Mouse (Mus musculus) frontal cortex, postnatal 25 days (tissue): ENCODE data around the gene Sema7a.

ENCODE experiments used
- DNase-seq, 2 experiments: peaks; one replicate each; pipeline ENCODE4 v3.0.0; 2022; ENCODE audit warnings: low spot score in 2 of 2

The Sema7a gene

DNA sequence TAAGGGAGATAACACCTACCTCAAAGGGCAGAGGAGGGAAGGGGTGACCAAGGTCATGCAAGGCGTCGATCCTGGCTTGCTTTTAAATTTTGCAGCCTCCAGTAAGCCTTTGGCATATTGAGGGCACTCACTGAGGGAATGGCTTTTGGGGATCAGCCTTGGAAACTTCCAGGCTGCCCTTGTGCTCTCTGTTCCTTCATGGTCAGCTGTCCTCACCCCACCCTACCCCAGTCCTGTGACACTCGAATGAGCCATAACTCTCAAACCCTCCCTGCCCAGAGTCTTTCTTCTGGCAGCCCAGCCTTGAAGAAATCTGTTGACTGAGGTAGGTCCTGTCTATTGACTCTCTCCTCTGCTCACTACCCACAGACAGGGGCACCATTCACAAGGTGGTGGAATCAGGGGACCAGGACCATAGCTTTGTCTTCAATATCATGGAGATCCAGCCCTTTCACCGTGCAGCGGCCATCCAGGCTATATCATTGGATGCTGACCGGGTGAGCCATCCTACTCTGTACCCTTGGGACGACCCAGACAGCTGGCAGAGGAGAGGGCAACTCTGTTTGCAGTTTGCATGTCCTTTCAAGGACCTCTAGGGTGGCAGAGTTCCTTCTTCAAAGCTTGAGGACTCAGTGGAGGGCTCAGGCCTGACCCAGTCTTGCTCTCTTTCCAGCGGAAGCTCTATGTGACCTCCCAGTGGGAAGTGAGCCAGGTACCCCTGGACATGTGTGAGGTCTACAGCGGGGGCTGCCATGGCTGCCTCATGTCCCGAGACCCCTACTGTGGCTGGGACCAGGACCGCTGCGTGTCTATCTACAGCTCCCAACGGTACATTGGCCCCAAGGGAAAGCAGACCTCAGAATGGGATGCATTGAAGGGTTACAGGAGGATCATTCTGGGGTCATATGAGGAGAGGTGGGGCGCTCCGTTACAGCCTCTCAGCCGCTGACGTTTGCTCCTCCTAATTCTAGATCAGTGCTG lies 20.3 kb downstream of the Sema7a start:
- DNase-seq, result no peak

- DNase-seq, result no peak
Observed at GRCm38 (mm10) chr9:57961226-57961625, 21.3 kb downstream of the Sema7a start.

DNA sequence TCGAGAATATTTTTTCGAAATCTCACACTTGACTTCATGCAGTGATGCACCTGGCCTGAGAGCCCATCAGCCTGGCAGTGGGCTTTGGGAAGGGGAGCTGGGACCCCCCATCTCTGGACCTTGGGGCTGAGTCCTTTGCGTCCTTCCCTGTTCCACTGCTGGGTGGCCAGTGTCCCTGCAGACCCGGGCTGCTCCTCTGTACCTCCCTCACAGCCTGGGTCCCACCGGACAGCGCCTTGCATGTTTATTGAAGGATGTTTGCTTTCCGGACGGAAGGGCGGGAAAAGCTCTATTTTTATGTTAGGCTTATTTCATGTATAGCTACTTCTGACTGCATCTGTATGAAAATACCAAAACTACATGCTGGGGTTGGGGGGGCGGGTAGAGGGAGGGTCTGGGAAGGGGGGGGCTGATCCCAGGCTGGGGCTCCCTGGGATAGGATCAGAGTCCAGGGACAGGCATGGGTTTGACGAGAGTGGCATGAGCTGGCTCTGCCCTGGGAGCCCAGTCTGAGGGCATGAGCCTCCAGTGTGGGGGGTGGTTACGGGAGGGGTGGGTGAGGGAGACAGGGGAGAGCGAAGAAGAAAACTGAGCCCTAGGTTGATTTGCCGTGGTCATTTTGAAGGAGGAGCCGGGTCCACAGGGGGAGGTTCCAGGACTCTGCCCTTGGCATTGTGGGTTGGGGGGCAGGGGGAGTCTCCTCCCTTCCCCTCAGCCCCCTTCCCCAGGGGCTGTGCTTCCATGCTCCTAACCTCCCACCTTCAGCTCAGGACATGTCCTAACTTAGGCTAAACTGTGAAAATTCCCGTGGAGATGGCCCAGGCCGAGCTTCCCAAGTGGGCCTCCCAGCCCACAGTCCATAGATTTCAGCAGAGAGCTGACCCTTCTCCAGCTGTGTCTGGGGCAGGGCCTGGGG lies 22.2 kb downstream of the Sema7a start:
- DNase-seq, result no peak

- DNase-seq, result no peak
Observed at GRCm38 (mm10) chr9:57963249-57963997, 23.5 kb downstream of the Sema7a start.

GRCm38 (mm10) chr9:57963998-57964395 lies 24.1 kb downstream of the Sema7a start:
- no peak for DNase-seq

- no peak for DNase-seq
Observed at GRCm38 (mm10) chr9:57964528-57965250, 24.8 kb downstream of the Sema7a start.

- DNase-seq, result no peak
Observed at GRCm38 (mm10) chr9:57965281-57966185, 25.6 kb downstream of the Sema7a start.

DNA sequence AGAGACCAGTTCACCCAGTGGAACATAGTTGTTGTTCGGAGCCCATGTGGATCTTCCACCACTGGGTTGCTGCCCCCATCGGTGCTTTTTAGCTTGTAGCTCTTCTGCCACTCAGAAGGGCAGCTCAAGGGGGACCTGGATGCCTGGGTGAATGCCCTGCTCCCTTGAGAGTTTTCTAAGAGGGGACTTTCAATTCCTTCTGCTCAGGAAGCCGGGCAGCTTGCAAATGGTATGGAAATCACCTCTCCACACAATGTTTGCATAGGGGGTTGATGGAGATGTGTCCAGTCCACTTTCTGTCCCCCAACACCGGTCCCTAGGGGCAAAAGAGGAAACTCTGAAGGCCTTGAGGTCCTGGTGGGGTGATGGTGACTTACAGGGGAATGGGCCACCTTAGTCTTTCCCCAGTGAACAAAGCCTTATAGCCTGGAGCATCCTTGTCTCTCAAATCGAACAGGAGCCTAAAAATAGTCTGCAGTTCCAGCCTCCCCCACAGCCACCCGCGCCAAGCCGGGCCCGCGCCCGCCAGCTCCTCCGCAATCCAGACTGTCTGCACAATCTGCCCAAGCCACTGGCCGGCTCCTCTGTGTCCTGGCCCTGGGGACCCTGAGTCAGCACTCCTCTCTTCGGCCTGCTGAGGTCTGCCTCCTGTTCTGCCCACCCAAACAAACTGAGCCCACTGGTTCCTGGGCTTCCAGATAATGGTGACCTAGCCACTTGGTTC lies 27.5 kb downstream of the Sema7a start:
- peak; percentile 46 to 49 for DNase-seq

DNA sequence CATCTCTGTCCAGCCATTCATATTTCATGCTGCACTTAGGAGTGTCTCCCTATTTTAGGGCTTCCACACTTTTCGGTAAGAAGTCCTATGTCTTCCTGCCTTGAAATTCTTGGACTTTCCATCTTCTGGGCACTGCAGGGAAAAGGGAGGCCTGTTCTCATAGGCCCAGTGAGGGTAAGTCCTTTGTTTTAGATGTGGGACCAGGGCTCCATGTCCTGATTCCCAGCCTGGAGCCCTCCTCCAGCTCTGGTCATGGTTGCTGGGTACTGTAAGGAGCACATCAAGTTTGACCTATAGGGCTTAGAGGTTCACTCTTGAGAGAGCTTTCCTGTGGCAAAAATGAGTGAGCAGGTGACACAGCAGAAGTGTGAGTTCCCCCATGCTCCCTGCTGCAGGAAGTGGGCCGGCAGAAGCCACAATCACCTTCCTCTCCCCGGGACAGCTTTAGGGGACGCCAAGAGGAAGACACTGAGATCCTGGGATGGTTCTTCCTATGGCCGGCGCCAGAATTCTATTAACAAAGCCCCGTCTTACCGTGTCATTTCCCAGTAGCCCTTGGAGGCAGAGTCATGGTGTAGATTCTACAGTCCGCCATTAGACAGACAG lies 28.4 kb downstream of the Sema7a start:
- no peak for DNase-seq

- DNase-seq, result no peak
Observed at GRCm38 (mm10) chr9:57968783-57969542, 29.1 kb downstream of the Sema7a start.

DNA sequence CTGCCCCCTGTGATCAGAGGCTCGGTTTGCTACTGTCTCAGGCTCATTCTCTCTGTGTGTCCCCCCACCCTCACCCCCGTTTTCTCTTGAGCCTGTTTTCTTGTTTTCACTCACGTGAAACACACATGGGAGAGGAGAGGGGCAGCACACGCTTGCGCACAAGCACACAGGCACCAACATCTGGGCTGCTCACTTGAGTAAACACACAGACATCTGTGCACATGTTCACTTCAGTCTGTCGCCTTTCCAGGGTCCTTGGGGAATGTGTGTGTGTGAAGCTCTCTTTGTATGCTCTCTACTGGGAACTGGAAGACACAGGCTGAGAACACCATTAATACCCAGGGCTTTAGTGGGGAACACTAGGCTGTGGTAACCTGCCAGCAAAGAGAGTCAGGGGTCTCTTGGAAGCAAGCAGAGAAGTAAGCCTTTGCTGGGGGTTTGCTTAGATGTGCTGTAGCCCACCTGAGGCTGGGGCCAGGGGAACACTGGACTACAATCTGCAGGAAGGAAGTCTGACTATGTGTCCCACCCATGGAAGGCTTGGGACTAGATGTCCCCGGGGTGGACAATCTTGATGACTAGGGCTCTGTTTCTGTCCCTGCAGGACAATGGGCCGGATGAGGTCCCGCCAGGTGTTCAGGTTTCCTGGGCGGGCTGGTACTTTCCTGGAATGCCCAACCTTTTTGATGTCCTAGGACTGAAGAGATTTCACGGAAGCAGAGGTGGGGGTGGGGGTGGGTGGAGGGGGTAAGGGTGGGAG lies 30.0 kb downstream of the Sema7a start:
- no peak for DNase-seq

- DNase-seq, result no peak
Observed at GRCm38 (mm10) chr9:57971413-57971812, 31.5 kb downstream of the Sema7a start.

DNA sequence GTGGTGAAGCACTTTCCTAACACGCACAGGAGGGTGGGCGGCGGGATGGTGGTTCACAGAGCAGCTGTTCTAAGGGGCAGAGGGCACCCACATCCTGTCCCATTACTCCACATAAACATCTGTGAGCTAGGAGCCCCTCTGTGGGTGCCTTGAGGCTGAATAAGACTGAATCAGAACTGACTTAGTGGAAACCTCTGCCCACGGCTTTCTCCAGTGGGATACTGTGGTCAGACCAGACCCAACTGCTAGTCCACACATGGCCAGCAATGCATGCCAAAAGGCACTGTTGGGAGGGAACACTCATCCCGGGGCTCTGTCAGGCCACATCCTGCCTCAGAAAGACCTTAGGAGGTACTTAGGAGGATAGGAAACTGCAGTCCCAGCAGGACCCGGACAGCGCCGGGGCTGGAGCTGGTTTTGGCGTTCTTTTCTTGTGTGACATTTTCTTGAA lies 32.3 kb downstream of the Sema7a start:
- DNase-seq, result no peak

GRCm38 (mm10) chr9:57972776-57973439 lies 33.0 kb downstream of the Sema7a start:
- no peak for DNase-seq

- no peak for DNase-seq
Observed at GRCm38 (mm10) chr9:57973440-57974066, 33.6 kb downstream of the Sema7a start.

DNA sequence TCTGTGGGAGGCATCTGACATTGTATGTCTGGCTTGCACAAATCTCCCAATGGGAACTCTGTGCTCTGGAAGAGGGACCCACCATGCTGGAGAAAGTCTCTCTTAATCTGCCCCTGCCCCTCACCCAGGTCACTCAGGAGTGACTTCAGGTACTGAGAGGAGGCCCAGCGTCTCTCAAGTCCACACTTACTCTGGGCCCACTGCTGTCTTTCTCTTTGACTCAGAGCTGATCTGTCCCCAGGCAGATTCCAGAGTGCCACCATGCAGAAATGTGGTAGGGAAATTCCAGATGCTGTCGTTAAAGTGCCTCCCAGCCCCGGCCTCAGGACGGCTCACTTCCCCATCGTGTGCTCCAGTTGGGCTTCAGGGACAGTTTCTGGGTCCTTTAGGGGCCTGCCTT lies 34.3 kb downstream of the Sema7a start:
- DNase-seq, result no peak
